Mouse (Mus musculus) bone marrow macrophage, adult 2 months (primary cell): ENCODE results near the gene Pla2g2d.

Experiments used
- CTCF ChIP-seq: IDR thresholded peaks from 2 replicates; pipeline ENCODE4 v1.5.1; 2012; ENCODE audit warnings: low read depth, mild to moderate bottlenecking, low read length, moderate library complexity
- POLR2A ChIP-seq: IDR thresholded peaks from 2 replicates; pipeline ENCODE4 v1.6.1; 2012; ENCODE audit warnings: mild to moderate bottlenecking, low read depth, low read length, borderline replicate concordance

DNA sequence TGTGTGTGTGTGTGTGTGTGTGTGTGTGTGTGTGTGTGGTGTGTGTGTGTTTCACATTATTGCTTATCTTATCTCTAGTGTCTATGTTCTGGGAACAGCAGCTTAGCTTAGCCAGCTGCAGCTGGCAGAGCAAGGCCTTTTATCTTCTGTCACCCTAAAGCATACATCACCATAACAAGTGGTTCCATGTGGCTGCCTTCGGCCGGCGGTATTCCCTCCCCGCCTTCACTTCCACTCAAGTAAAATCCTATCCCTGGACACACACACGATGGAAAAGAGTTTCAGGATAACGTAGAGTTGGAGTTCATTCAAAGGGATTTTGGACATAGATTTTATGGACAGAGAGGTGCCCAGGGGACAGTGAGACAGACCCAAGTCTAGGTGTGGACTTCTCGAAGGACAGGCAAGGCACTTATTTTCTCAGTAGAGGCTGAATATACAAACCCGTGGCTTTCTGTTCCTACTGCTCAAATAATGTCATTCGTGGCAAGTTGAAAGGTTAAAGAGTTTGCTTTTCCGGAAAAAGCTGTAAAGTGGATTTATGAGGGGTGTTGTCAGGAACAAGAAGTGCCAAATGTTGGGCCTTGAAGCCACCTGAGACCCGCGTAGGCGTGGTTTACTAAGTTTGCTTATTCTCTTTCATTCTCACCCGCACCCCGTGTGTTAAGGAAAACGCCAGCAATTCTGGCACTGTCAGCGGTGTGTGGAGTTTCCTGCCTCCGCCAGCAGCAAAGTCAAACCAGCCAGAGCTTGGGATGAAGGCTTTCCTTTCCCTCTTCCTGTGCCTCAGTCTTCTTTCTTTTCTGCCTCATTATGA, 50.4 kb downstream of the Pla2g2d start:
- no peak for TF ChIP-seq CTCF
- TF ChIP-seq POLR2A: no peak
